13 mouse cellular contexts compared by ENCODE assay signal in genomic region chr10:121465033-121465432, GRCm38 (mm10). TPM values are rescaled to one million over a fixed set of nuclear protein-coding genes. Genes with fewer than 3 reads are reported as not detected.
DNase-seq lines count a peak whose midpoint lies in the region; ATAC-seq lines count a peak whose summit lies in the region.
"Had no signal": no experiment of that assay in that cellular context is flagged by ENCODE, and none has a peak within 500 bp of the region (broad histone marks: within the 10 kb centered on the region; RNA-seq: fewer than 3 reads in every experiment).

No protein-coding gene starts in this region.

- H3K36me3 ChIP-seq in kidney, embryonic 14.5 days (ENCODE audit: control insufficient read depth, insufficient read depth, low read length) = no peaks in the 10 kb centered on the region
- H3K36me3 ChIP-seq in embryonic facial prominence, embryonic 10.5 days (replicated peaks) = peaks cover 9% of the 10 kb centered on the region
- H3K36me3 ChIP-seq in limb, embryonic 11.5 days (ENCODE audit: control insufficient read depth, insufficient read depth, low read length) = no peaks in the 10 kb centered on the region
- H3K36me3 ChIP-seq: hindbrain, embryonic 15.5 days had no signal

- no peaks in the 10 kb centered on the region for H3K27me3 ChIP-seq in kidney, embryonic 14.5 days (ENCODE audit: control insufficient read depth, insufficient read depth, low read length)
- H3K27me3 ChIP-seq in embryonic facial prominence, embryonic 10.5 days (replicated peaks; ENCODE audit: low read depth, poor library complexity, severe bottlenecking) = no peaks in the 10 kb centered on the region
- no peaks in the 10 kb centered on the region for H3K27me3 ChIP-seq in limb, embryonic 11.5 days (ENCODE audit: control insufficient read depth, insufficient read depth, low read length)
- H3K27me3 ChIP-seq: hindbrain, embryonic 15.5 days had no signal

- H3K9me3 ChIP-seq in kidney, embryonic 14.5 days (ENCODE audit: control insufficient read depth, low read length) = no peaks in the 10 kb centered on the region
- no peaks in the 10 kb centered on the region for H3K9me3 ChIP-seq in embryonic facial prominence, embryonic 10.5 days
- no peaks in the 10 kb centered on the region for H3K9me3 ChIP-seq in limb, embryonic 11.5 days (ENCODE audit: control insufficient read depth, low read length)
- H3K9me3 ChIP-seq: hindbrain, embryonic 15.5 days had no signal

- no peak overlapping the region for H3K4me3 ChIP-seq in kidney, embryonic 14.5 days (ENCODE audit: low read length)
- no peak overlapping the region for H3K4me3 ChIP-seq in embryonic facial prominence, embryonic 10.5 days
- no peak overlapping the region for H3K4me3 ChIP-seq in limb, embryonic 11.5 days (ENCODE audit: low read depth, low read length)
- H3K4me3 ChIP-seq: hindbrain, embryonic 15.5 days had no signal

- DNase-seq in kidney, adult 8-10 months = no peak
- peak; percentile 56 for DNase-seq in NIH3T3 (ENCODE audit: low read depth)
- no peak for DNase-seq in embryonic facial prominence, embryonic 10.5 days (ENCODE audit: low spot score)
- no peak for DNase-seq in limb, embryonic 11.5 days (ENCODE audit: low spot score)
- DNase-seq in layer of hippocampus, postnatal 36 days = no peak
- no peak for DNase-seq in cerebellum, postnatal 14 days
- no peak for DNase-seq in ovary, postnatal 14 days (ENCODE audit: low spot score)
- DNase-seq: cerebellum, adult 9-11 months; retina, postnatal 1 day; spleen, adult 18-20 months; thymus, adult 18-20 months had no signal

- H3K9ac ChIP-seq in kidney, embryonic 14.5 days (ENCODE audit: low read depth, low read length) = no peak overlapping the region
- 0 out of 2 replicates have a peak overlapping the region, but pooled peaks have one; percentile 30 for H3K9ac ChIP-seq in limb, embryonic 11.5 days (ENCODE audit: low read length)
- H3K9ac ChIP-seq: hindbrain, embryonic 15.5 days had no signal

- peaks cover 32% of the 10 kb centered on the region for H3K4me1 ChIP-seq in kidney, embryonic 14.5 days (ENCODE audit: control insufficient read depth, insufficient read depth, low read length)
- H3K4me1 ChIP-seq in embryonic facial prominence, embryonic 10.5 days = peaks cover 82% of the 10 kb centered on the region
- H3K4me1 ChIP-seq in limb, embryonic 11.5 days (ENCODE audit: control insufficient read depth, insufficient read depth, low read length) = peaks cover 45% of the 10 kb centered on the region

- H3K27ac ChIP-seq in kidney, embryonic 14.5 days (ENCODE audit: low read depth, low read length) = peak overlapping the region; percentile 19; the same call in 1 of the 2 replicates
- H3K27ac ChIP-seq in embryonic facial prominence, embryonic 10.5 days (replicated peaks) = peak overlapping the region; percentile 54; the same call in 1 of the 2 replicates
- peak overlapping the region; percentile 65 for H3K27ac ChIP-seq in limb, embryonic 11.5 days (replicated peaks; ENCODE audit: low read depth, low read length)
- H3K27ac ChIP-seq: hindbrain, embryonic 15.5 days had no signal

- H3K4me2 ChIP-seq in kidney, embryonic 14.5 days (replicated peaks; ENCODE audit: low read depth, low read length) = no peak overlapping the region
- no peak overlapping the region for H3K4me2 ChIP-seq in limb, embryonic 11.5 days (ENCODE audit: low read depth, severe bottlenecking)
- H3K4me2 ChIP-seq: hindbrain, embryonic 15.5 days had no signal

- ATAC-seq in kidney, embryonic 14.5 days (ENCODE audit: low FRiP score, low TSS enrichment) = no peak
- no peak for ATAC-seq in limb, embryonic 11.5 days (ENCODE audit: insufficient number of reproducible peaks, low FRiP score, low TSS enrichment, low read depth)

- 22% methylated on average over 5 of the region's 5 CpGs for WGBS in kidney, embryonic 14.5 days
- whole genome bisulfite sequencing in embryonic facial prominence, embryonic 10.5 days = 47% methylated on average over 5 of the region's 5 CpGs
- WGBS in limb, embryonic 11.5 days = 20% methylated on average over 5 of the region's 5 CpGs

RNA-seq across cellular contexts. Expression of gene Rassf3, which starts 11.1 kb away (rescaled TPM):
- polyA plus RNA-seq in kidney, embryonic 14.5 days (2014; fragmentation: Nextera tagmentation; extraction: Ambion mirVana) = 8.9 and 13.5 TPM in 2 replicates
- 15.8 and 19.4 TPM in 2 replicates for polyA plus RNA-seq in embryonic facial prominence, embryonic 10.5 days (2016; fragmentation: Nextera tagmentation; extraction: Ambion mirVana)
- 16.5 and 17.2 TPM in 2 replicates for polyA plus RNA-seq in limb, embryonic 11.5 days (2014; fragmentation: Nextera tagmentation; extraction: Ambion mirVana)
- total RNA-seq in layer of hippocampus, postnatal 36 days (2021) = 1 to 10 TPM; 8.2 to 8.9 TPM
